Mouse (Mus musculus): ENCODE results near the gene Slc25a10.

DNA sequence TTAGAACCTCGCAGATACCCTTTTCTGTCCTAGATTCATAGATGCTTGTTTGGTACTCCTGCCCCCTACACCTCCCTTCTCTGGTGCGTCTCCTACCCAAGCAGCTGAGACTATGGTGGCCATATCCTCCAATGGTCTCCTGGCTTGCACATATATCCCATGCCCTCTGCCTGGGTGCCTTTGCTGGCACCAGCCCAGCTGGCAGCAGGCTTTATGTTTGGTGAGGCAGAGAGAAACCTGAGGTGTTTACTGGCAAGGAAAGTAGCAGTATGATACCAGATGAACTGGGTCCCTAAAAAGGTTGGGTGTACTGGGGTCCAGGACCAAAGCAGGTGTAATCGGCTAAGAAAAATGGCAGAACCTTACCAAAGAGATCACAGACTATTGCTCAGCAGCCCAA is 54.3 kb downstream of the Slc25a10 start:
- TF ChIP-seq CTCF (IDR thresholded peaks at IDR 0.05; ENCODE audit: low read depth), result no peak
- no peak for TF ChIP-seq EP300 (IDR thresholded peaks at IDR 0.05; ENCODE audit: low read depth)
